Mouse (Mus musculus) heart, postnatal 36 days (tissue): ENCODE data around the gene Slc2a9. TPM values are rescaled to one million over a fixed set of nuclear protein-coding genes. Genes with fewer than 3 reads are reported as not detected.
"Not testable (repeated sequence)": the region's sequence is repeated elsewhere in the genome, so short reads cannot be mapped to it uniquely, and the experiment has no call there.

ENCODE experiments used
- DNase-seq, 2 experiments: peaks; one replicate each; pipeline ENCODE4 v3.0.0; 2021 to 2022
- intact Hi-C: fragments of 180-260 bp; cut with DNase I; formaldehyde crosslinking; loops from one replicate; pipeline ENCODE4 v1.15.1; 2025
- total RNA-seq, 2 experiments: library from RNA; stranded (reverse); gene quantifications; 2 replicates each; pipeline ENCODE4 v1.2.3; 2021

Gene Slc2a9
- total RNA-seq, 2 experiments from 2014 or later: 1.4 to 2.3 TPM

DNA sequence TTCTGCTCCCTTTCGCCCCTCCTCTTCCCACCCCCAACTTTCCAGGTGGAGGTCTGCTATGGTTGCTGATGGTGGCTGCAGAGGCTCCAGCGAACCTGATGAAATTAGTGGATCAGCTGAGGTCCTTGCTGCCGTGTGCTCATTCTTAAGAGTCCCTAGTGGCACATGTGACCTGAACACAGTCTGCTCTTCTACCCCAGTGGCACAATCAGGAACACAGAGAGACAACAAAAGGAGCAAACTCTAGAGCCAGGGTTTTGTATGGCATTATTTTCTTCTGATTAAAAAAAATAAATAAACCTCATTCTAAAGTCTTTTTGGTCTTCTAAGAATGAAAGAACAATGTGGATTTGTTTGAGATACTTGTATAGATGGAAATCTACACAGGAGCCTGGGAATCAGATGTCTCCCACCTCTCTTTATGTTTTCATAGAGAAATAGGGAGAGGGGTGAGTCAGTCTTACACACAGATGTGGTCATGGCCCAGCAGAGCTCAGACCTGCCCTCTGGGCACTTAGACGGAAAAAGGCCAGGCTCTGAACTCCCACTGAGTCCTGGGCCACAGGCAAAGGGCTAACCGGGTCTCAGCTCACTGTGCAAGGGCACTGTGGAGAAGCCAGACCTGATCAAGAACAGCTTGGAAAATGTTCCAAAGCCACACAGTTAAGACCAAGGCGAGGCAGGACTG is 1.9 kb upstream of the Slc2a9 start:
- intact Hi-C loops: no loop called here
- no peak for DNase-seq

DNA sequence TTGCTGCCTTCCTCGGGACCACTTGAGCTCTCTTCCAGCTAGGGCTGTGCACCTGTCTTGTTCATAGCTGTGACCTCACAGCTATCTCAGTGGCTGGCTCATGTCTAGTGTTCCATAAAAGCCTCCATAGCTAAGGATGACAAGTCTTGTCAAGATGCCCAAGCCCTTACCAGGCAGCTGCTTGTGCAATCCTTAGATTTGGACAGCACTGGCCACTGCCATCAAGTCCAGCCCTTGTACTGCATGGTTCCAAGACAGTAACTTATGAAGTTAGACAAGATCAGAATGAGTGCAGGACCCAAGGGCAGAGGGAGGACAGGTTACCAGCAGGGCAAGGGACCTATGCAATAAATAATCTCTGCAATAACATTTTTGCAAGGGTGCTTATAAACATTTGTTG is 1.2 kb upstream of the Slc2a9 start:
- intact Hi-C loops: no loop called here
- no peak for DNase-seq

DNA sequence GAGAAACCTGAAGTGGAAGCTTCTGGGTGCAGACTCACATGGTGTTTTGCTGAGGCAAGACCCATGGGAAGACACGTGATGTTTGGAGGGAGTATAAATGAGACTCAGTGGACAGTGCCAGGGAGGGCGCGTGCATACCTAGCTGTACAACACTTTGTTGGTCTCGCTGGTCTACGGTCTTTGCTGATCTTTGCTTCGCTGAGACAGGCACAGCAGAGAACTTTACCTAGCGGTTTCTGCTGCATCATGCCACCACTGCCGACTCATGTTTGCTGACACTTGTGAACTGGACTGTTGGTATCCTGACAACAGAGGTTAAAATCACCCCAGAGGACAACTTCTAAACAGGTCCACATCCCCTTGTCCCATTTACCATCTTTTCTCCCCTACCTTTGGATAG is 2.9 kb downstream of the Slc2a9 start:
- DNase-seq: no peak
- intact Hi-C loops: no loop called here

DNA sequence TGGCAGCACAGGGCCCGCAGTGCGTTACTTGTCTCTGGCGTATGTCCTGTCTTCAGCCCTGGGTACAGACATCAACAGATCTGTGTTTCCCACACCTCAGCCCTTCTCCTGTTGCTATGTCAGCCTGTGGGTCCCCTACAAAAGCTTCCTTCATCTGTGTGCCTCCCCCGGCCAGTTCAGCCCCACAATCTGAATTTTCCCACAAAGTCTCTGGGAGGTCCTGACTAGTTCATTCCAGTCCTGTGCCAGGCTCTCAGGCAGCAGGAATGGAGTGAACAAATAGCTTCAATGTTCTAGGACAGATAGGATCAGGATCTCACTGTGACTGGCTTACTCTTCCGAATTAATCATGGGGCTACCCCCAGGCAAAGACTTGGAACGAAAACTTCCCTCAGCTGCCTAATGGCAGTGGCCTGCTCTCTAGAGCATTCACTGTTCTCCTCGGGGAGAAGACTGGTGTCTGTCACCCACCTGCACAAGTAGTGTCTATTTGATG is 3.6 kb downstream of the Slc2a9 start:
- intact Hi-C loops: no loop called here
- DNase-seq: no peak

DNA sequence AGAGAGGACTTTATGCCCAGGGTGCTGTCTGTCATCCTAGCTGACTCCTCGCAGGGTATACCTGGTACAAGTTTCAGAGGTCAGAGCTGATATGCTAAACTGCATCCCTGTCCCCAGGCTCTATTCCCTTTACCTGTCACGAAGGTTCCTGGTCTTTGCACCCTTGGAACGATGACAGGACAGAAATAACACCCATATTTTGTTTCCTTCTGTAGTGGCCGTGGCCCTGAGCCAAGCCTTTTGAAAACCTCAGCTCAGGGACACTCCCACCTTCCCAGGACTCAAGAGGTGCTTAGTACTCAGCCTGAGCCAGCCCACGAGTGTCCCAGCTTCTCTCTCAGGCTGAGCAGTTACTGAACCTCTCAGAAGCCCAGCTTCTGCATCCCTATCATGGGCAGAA is 4.5 kb downstream of the Slc2a9 start:
- intact Hi-C loops: no loop called here

DNA sequence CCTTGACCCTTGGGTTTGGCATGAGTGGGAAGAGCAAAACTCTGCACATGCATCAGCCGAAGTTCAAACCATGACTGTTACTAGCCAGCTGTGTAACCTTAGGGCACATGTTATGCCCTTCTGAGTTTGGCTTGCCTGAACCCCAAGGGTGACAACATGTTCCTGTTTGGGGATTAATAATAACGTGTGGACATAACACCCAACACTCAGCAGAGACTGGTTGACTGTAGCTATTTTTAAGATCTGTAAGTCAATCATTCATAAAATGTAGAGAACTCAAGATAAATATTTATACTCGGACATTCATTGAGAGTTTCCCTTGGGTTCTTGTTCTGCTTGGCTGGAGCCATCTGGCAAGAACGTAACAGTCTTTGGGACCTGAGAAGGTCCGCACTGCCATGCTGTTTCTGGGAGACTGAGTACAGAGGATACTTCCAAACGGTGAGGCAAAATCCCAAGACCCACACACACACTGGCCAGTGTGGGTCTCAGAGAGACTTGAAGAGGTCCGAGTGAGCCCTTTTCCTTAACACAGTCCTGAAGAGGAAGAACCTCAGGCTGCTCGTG is 6.4 kb downstream of the Slc2a9 start:
- no peak for DNase-seq
- intact Hi-C loops: no loop called here

More for the DNA sequence above, 4.5 kb downstream of the Slc2a9 start:
- no peak for DNase-seq

DNA sequence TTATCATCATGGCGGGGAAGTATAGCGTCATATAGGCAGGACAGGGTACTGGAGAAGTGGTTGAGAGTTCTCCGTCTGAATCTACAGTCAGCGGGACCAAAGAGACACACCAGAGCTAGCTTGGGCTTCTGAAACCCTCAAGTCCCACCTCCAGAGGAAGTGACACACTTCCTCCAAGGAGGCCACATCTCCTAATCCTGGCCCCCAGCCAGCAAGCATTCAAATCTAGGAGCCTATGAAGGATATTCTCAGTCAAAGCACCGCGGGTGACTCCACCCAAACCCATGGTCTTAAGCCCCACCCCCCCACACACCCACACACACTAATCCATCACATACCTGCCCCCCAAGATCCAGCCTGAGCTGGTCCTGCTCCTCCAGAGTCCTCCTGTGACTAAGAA is 9.1 kb downstream of the Slc2a9 start:
- no peak for DNase-seq
- intact Hi-C loops: no loop called here

DNA sequence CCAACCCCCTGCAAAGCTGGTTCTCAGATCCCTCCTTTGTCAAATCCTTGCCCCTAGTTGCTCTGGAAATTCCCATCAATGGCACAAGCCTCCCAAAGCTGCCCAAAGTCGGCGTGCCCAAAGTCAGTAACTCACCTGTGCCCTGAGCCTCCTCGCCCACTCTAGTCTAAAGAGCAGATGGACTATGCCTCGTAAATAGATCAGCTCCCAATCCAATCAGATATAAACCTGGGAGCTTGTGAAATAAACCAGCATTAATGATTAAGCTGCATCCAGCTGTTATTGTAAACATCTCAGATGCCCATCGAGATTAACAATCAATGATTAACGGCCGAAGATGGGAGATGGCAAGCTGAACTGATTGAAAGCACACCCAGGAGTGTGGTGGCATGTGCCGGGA is 11.2 kb downstream of the Slc2a9 start:
- intact Hi-C loops: no loop called here
- no peak for DNase-seq

DNA sequence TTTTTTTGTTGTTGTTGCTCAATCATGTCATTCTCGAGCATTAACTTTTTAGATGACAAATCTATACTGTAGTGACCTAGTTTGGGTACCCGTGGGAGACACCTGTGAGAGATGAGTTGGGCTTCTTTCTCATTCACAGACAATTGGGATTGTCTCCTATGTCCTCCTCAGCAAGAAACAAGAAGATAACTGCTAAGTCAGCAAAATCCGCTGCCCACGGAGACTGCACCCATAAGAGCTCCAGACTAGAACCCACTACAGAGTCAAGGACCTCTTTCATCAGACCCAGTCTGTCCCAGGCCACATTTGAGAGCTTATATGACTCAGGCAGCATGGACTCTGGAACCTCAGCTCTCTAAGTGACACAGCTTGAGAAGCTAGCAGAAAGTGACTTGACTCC is 13.2 kb downstream of the Slc2a9 start:
- no peak for DNase-seq
- intact Hi-C loops: no loop called here

DNA sequence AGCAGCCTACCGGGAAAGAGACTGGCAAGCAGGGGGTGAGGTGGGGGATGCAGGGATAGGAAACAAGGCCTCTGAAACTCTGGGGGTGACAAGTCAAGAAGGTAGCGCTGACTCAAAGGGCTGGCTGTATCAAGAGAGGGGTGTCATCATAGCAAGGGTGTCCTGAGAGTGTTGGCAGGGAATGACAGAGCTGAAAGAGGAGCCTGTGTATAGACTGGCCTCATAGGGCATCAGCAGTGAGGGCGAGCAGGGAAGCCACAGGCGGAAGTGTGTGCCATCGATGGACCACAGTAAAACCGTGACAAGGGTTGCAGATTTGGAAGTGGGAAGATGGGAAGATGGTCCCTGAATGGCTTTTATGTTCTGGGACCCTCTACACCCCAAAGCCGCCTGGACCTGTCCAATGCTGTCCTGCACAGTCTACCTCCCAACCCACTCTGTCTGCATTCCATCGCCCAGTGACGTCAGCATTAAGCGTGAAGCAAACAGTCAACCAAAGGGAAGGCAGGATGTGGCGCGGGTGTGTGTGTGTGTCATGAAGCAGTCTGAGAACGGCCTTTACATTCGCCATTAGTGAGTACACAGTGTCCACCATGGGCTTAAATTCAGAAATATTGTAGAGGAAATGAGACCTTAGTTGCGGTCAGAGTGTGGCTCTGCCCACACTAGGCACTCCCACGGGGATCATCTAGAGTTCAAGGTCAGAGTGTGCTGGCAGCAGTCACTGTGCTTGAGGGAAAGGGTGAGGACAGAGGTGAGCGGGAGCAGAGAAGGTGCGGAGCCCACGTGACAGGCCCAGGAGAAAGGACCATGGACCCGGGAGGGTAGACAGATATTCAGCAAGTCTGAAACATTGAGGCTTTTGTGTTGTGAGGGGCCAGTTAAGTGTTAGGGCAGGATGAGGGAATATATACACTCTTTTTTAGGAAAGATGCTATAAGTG is 14.0 kb downstream of the Slc2a9 start:
- DNase-seq: no peak
- intact Hi-C loops: no loop called here

DNA sequence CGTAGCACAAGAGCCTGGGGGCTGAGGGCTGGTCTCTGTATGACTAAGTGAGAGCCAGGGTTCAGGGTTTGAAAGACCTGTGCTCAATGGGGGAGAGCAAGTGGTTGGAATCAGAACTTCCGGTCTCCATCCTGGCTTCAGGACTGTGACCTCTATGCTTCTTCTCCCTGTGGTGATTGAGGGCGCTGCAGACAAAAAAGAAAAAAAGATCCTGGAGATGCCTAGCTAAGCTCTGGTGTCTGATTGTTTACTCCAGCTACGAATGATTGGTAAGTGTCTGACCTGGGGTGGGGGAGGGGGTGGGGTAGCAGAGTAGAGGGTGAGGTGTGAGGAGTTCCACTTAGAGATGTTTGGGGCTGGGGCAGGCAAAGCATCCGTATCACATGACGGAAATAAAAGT is 14.9 kb downstream of the Slc2a9 start:
- intact Hi-C loops: no loop called here
- DNase-seq: no peak

DNA sequence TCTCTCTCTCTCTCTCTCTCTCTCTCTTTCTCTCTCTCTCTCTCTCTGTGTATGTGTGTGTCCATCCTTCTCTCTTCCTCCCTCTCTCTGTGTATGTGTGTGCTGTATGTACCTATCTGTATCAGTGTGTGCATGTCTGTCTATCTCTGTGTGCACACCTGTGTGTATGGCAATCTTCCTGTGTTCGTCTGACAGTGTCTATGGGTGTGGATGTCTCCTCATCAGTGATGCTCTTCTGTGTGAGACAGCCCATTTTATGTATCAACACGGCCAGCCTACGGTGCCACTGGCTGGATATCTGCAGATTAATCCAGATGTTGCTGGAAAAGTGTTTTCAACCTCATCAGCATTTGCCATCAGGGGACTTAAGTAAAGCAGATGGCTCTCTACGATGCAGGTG is 15.7 kb downstream of the Slc2a9 start:
- intact Hi-C loops: no loop called here
- DNase-seq: no peak

DNA sequence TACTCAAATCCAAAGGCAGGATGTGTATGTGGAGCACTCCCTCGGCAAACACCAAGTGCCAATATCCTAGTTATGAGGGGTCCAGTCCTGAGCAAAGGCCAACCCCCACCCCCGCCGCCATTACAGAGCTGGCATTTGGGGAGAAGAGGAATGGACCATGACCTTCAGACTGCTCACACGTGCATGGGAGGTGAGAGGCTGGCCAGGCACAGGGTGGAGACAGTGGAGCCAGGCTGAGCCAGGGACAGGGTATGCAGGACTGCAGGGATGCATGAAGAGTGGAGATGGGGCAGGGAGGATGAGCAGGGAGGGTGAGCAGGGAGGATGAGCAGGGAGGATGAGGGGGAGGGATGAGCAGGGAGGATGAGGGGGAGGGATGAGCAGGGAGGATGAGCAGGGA is 17.0 kb downstream of the Slc2a9 start:
- intact Hi-C loops: no loop called here
- DNase-seq: no peak

DNA sequence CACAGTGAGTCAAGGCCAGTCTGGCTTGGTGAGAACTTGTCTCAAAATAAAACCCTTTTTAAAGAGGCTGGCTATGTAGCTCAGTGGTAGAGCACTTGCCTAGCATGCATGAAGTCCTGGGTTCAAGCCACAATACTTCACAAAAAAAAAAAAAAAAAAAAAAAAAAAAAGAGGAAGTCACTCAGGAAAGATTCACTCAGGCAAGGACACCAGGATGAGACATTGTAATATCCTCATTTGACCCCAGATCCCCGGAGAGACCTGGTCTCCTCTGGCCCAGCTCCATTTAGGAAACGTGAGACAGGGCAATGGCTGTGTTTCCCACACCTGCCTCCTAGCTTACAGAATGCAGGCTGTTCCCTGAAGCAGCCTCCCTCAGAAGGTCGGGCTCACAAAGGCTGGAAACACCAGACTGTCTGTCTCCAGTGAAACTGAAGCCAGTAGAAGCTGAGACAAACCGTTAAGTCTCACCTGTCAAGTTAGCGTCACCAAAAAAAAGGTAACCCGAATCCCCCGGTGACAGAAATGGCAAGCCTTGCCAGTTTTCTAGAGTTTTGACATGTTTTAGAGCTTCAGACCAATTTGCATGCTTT is 19.3 kb downstream of the Slc2a9 start:
- intact Hi-C loops: loop anchor here (5.0 kb wide), 1 partner anchor 79 kb away; the partner anchor contains the start of gene Wdr1
- DNase-seq: no peak

DNA sequence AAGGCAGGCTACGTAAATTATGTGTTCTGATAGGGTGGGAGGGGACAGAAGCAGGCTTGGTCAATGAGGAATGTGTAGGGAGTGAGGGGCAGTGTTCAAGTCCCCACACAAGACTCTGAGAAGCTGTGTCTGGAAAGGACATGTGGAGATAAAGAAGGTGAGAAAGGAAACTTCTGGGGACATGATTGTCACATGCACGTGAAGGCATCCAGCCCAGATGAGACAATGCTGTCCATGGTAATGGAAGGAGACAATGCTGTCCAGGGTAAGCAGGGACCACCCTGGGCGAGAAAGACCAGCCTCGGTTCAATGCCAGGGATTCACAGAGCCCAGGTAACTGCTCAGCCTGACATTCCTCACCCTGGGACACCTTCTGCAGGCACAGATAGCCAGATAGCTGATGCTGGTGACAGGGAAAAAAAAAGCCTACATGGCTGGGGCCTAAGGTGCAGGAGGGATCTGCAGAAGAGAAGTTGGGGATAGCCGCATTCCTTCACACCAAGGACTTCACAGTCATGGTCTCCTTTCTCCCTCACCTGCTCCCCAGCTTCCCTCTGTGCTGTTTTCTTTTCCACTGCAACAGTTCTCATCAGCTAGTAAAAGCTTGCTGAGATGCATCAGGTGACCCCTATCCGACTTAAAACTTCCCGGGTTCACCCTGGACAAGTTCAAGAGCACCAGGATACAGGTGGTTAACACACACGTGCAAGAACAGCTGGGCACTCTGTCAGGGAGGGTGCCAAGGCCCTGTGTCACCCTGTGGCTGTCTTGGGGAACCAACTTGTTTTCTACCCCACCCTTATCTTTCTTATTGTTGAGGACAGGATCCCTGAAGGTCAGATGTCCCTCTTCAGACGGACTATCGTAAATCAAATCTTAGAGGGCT is 21.9 kb downstream of the Slc2a9 start:
- intact Hi-C loops: loop anchor here (5.0 kb wide), 1 partner anchor 81 kb away; the partner anchor contains the start of gene Wdr1
- DNase-seq: no peak

DNA sequence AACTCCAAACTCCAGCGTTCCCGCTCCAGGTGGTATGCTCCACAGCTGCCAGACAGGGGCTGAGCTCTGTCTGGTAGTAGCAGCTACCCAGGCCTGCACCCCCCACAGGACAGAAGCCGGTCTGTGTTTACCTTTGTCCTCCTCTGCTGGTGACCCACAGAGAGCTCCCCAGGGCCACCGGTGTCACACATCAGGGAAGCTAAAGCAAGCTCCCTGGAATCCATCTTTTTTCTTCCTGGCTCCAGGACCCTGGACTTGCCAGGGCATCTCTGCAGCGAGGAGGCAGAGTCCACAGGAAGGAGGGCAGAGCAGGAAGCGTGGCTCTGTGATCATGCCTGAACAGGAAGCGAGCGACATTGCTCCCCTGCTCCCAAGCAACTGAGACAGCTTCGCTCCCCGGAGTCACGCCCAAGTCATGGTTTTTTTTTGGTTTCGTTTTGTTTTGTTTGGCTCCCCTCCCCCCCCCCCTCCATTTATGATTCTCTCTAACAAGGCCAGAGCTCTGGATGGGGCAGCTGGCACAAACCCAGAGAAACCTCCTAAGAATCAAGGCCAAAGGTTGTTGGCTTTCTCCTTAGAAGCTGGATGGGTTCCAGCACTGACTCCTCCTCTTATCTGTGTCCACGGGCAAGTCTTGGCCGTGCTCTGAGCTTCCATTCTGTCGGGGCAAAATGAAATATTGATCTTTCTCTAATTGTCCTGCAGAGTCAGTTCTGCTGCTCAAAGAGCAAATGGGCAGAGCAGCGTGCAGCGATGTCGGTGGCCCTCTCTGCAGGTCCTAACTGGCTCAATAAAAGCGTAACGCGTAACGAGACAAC is 22.8 kb downstream of the Slc2a9 start:
- intact Hi-C loops: loop anchor here (5.0 kb wide), 1 partner anchor 82 kb away; the partner anchor contains the start of gene Wdr1
- peak; percentile 55 to 62 for DNase-seq

DNA sequence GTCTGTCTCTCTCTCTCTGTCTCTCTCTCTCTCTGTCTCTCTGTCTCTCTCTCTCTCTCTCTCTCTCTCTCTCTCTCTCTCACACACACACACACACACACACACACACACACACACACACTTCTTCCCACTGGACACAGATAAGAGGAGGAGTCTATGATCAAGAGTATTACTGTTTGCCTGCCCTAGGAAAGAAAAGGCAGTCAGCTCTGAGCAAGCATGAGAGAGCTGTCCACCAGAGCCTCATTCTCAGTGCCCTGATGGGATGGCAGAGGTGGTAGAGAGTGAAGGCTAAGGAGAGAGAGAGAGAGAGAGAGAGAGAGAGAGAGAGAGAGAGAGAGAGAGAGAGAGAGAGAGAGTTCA is 23.4 kb downstream of the Slc2a9 start:
- intact Hi-C loops, DNase-seq: not testable (repeated sequence)

DNA sequence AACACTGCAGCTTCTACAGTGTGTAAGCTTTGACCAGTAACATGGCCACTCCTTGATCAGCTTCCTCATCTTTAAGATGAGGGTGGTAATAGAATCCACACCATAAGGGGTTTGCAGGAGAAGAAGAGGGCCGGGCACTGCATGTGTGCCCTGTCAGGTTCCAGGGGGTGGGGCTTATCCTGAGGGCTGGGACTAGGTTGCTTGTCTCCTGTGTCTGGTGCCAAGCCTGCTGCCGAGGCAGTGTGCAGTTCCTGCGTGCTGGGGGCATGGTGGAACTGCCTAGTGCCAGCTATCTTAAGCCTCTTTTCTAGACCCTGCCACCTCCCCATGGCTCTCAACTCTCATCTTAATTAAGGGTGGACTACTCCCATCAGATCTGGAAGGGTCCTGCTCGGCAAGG is 23.9 kb downstream of the Slc2a9 start:
- no peak for DNase-seq
- intact Hi-C loops: no loop called here
